Mouse (Mus musculus) heart, postnatal 36 days (tissue): ENCODE data around the gene H2-M10.2. TPM values are rescaled to one million over a fixed set of nuclear protein-coding genes. Genes with fewer than 3 reads are reported as not detected.

Experiments used
- DNase-seq, 2 experiments: peaks; one replicate each; pipeline ENCODE4 v3.0.0; 2021 to 2022
- intact Hi-C: fragments of 180-260 bp; cut with DNase I; formaldehyde crosslinking; loops from one replicate; pipeline ENCODE4 v1.15.1; 2025
- total RNA-seq, 2 experiments: library from RNA; stranded (reverse); gene quantifications; 2 replicates each; pipeline ENCODE4 v1.2.3; 2021

The H2-M10.2 gene
- total RNA-seq, result not detected

DNA sequence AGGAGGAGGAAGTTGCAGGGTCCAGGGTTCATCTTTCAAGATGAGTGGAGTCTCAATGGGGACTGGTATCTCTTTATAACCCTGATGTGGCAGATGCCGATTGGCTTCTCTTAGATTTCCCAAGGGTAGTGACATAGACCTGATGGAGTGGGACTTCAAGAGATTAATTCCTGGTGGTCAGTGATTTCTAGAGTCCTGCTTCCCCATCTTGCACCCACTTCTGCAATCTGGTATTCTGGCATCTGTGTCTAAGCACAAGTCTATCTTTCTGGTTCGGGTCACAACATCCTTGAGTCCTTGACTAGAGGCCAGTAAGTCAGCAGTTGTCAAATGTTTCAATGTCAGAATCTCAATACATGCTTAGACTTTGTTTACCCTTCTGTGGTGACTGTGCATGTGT, at the start of gene H2-M10.2:
Gene H2-M10.2 (minus strand): TSS at position 101 of the 400 bp plus-strand sequence.
- no peak for DNase-seq
- intact Hi-C loops, result no loop called here

DNA sequence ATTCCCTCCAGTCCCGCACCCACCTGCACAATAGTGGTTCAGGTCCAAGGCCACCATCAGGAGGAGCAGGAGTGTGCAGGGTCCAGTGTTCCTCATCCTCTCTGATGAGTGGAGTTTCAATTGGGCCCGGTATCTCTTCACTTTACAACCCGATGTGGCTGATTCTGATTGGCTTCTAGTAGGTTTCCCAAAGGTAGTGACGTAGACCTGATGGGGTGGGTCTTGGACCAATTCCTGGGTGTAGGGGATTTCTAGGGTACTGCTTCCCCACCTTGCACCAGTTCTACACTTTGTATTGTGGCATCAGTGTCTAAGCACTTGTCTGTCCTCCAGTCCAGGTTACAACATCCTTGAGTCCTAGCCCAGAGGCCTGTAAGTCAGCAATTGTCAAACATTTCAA, 39.8 kb upstream of the H2-M10.2 start, which contains the start of gene H2-M10.1:
Gene H2-M10.1 (minus strand): TSS at position 101 of the 400 bp plus-strand sequence.
- intact Hi-C loops, result no loop called here
- DNase-seq, result no peak

DNA sequence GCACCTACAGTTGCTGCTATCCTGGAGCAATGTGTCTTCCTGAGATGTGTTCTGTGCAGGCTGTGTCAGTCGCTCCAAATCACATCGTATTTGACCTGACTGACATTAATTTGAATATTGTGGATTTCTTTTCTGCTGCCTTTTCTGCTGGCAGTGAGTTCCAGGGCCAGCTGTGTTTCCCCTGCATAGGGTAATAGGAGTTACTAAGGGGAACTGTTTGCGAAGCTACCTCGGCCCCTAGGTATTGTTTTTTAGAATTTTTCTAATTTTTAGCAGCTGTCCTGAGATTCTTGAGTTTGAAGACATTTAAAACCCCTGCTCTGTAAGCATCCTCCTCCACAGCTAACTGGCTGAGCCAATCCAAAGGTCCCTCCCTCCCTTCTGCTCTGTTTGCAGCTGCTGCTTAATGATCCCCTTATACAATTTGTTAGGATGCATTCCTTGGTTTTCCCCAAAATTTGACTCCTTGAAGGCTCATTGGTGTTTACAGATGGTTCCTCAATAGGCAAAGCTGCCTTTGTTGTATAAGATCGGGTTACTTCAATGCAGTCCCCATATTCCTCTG, 29.5 kb upstream of the H2-M10.2 start:
- intact Hi-C loops, result no loop called here
- DNase-seq, result no peak

DNA sequence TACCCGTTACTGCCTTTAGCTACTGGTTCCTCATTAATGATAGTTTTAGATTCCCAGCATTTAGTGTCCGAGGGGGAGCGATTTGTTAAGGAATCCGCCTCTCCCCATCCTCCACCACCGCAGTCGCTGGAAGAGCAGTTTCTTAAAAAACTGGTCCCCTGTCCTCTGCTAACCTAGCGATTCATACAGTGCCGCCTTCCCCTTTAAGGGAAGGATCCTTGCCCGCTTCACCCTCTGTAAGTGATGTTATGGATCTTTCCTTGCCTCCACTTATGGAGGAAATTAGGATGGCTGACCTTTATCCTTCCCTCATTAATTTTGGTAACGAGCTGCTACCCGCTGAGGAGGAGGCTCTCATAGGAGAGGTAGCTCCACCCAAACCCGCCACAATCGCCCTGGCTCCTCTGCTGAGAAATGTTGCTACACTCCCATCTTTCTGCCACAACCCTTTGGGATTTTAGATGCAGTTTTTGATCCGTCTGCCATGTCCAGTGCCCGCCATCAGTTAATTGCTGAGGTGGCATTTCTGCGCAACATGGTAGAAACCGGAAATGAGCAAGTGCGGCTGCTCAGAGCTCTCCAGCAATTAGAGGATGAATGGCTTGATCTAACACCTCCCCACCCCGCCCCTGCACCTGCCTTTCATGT, 28.9 kb upstream of the H2-M10.2 start:
- intact Hi-C loops, result no loop called here
- DNase-seq, result peak; percentile 28 to 33

DNA sequence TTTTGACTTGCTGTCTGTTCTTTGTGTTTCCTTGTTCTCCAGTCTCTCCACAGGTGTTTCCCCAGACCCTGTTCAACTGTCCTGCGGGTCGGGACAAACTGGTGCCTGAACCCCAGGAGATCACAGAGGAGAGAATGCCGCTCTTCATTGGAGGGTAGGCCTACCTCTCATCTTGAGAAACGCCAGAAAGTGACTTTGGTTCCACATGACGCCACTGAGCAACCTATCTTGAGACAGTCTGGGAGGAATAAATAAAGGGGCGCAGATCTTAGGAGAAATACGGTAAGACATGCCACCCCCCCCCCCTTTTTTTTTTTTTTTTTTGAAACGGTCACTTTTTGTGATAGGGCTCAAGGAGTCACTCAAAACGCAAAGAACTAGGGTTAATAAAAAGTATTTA, 28.2 kb upstream of the H2-M10.2 start:
- intact Hi-C loops, result no loop called here
- DNase-seq, result peak in 1 of 2 experiments; percentile 8

DNA sequence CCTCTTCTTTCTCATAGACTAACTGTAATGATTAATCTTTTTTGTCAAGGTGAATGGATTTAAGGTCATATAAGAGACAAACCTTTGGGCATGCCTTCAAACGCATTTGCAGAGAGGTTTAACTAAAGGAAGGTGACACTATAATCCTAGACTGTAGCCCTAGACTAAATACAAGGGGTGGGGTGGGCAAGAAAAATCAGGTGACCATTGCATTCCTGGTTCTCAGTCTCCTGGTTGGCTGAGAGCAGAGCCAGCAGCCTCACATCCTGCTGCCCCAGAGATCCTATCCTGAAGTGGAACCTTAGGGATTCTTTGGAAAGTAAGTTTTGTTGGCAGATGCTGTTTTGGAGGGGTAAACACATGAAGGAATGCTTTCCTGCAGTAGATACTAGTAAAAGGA, 23.0 kb upstream of the H2-M10.2 start:
- intact Hi-C loops, result loop anchor here (1.0 to 5.0 kb wide), 3 partner anchors 48 to 478 kb away; no protein-coding TSS in a partner anchor
- no peak for DNase-seq

DNA sequence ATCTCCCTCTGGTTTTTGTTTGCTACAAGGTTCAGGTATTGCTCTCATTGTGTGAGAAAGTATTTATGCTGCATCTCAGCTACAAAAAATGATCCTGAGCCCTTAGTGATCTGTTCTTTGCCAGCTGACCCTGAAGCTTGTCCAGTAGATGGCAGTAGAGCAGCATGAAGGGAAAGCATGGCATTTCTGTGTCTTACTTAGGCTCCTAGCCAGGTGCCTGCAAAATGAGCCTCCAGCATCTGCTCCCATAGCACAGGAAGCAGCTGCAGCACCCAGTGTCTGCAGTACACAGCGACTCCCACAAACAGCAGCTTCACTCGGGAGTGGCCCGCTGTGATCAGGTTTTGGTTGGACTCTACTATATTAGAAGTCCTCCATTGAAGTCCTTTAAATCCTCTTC, 22.6 kb upstream of the H2-M10.2 start:
- DNase-seq, result peak; percentile 48 to 53
- intact Hi-C loops, result loop anchor here (1.0 to 5.0 kb wide), 3 partner anchors 48 to 478 kb away; no protein-coding TSS in a partner anchor

DNA sequence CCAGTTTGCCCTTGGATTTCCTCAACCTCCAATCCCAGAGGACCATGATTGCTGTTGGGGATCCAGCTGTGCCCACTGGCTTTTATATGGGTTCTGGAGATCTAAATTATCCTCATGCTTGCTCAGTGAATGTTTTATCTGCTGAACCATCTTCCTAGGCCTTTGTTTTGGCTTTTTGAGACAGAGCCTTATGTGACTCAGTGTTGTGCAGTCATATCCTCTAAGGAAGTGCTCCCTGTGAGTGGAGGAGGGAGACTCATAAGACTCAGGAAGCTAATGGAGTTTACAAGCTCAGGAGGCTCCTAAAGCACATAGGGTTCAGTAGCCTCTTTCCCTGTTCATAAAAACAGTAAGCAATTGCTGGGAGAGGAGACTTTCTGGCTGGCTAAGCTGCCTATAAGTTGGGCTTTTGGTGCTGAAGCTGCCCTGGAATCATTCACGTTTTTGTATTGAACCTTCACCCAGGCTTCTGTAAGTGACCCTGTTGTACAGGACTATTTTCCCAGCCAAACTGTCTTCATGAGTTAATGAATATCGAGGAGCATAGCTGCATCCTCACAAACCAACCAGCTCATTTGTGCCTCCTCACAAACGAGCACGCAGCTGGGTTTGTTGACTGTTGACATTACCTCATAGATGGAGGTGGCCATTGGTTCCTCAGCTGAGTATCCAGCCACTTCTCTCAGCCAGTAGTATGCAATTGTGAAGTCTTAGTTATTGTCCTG, 4.6 kb downstream of the H2-M10.2 start:
- DNase-seq, result no peak
- intact Hi-C loops, result no loop called here

DNA sequence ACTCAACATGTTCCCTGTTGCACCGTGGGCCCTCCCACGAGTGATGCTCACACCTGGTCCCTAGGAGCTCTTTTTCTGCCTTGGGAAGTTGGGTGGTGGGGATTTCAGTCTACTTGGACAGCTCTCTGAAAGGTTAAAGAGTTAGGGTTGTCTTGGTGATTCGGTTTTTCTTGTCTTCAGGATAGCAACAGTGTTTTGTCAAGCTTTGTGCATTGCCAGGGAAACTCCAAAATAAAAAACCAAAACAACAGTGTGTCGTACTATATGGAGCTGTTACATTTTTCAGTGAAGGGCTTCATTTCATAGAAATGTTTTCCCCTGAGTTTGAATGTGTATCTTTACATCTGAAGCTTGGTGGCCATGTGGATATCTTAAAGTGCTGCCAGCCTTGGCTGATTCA, 11.5 kb downstream of the H2-M10.2 start:
- no peak for DNase-seq
- intact Hi-C loops, result loop anchor here (10.0 kb wide), 1 partner anchor 670 kb away; the partner anchor contains the start of gene Rnf39

DNA sequence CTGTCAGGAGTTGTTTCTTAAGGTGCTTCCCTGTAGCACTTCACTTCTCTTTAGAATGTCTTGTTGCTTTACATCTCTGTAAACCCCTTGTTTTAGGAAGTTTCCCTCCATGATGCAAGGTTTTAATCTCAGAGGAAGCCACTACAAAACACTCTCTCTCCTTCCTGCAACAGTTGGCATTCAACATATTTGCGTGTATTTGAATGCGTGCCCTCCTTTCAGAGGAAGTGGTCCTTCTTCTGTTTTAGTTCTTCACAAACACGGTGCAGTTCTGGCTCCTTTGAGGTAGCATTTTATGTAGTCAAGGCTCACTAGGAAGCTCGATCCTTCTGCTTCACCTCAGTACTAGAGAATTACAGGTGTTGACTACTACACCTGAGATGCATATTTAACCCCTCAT, 12.5 kb downstream of the H2-M10.2 start:
- no peak for DNase-seq
- intact Hi-C loops, result loop anchor here (10.0 kb wide), 1 partner anchor 671 kb away; the partner anchor contains the start of gene Rnf39

DNA sequence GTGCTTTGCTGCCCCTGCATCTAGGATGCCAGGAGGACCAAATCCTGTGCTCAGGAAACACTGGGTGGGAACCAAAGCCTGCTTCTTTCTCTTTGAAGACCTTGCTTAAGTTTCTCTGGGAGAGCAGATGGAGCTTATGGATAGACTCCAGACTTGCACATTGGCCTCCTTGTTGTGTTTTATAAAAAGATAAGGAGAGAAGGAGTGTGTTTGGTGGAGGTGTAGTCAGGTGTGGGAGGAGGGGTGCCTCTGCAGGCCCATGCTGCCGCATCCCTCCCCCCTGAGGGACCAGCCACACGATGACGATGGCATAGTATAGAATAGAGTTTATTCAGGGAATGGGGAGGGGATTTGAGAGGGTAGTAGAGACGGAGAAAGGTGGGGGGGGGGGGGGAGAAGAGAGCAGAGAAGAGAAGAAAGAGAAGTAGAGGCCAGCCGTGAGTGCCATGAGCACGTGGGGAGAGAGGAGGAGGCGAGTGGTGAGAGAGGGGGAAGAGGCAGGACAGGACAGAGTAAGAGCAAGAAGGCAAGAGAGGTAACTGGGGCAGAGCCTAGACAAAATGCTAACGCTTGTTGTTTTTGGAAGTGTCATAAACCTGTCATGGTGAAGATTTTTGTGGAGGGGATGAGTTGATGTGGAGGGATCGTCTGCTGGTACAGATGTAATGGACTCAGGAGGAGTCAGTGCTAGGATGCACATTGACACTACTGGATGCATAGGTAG, 13.5 kb downstream of the H2-M10.2 start:
- DNase-seq, result no peak
- intact Hi-C loops, result loop anchor here (10.0 kb wide), 1 partner anchor 672 kb away; the partner anchor contains the start of gene Rnf39

DNA sequence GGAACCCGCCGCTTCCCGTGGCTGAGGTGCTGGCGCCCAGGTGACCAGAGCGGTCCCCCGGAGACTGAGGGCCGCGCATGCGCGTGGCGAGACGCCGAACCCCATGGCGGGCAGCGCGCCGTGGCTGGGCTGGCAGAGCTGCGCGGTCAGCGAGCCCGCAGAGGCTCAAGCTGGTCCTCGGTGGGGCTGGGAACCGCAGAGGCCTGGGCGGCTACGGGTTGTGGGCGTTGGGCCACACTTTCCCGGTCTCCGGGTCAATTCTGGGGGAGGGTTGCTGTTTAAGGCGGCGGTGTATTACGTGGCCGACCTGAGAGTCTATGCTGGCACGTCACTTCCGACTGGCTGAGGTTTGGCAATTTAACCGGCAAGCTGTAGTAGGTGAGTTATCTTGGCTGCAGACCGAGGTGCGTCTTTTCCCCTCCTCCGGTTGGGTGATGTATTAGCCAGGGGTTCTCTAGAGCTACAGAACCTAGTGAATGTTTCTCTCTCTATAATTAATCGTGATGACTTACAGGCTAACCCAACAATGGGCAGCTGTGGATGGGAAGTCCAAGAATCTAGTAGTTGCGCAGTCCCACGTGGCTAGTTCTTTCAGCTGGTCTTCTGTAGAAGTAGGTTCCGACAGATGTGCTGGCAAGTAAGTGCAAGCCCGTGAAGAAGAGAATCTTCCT, 14.6 kb downstream of the H2-M10.2 start, which contains the start of gene Trim39:
Gene Trim39 (minus strand): TSS at position 662 of the 671 bp plus-strand sequence.
- intact Hi-C loops, result loop anchor here (10.0 kb wide), 1 partner anchor 673 kb away; the partner anchor contains the start of gene Rnf39
- peak in 1 of 2 experiments; percentile 98 for DNase-seq

DNA sequence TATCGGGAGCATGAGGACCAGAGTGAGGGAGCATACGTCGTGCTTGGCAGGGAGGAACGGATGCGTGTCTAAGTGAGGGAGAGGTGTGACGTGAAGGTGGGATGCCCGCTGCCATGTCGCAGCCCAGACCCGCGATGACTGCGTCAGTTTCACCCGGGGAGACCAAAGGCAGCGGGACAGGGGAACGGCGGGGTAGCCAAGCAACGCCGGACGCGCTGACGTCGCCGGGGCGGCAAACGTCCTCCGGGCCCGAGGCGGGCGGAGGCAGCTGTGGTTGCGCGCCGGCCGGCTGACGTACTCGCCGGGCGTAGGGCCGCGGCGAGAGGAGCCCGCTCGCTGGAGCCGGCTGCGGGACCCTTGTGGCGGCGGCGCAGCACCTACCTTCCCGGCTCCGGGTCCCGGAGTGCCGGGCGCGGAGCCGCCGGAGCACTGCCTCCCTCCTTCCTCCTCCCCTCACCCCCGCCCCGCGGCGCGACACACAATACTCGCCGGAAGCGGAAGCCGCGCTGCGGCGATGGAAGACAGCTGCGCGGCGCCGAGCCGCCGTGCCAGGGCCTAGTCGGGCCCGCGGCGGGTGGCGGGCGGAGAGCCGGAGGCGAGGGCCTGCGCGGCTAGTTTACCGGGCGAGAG, 15.2 kb downstream of the H2-M10.2 start:
- DNase-seq, result peak; percentile 86 to 98
- intact Hi-C loops, result loop anchor here (10.0 kb wide), 1 partner anchor 674 kb away; the partner anchor contains the start of gene Rnf39

DNA sequence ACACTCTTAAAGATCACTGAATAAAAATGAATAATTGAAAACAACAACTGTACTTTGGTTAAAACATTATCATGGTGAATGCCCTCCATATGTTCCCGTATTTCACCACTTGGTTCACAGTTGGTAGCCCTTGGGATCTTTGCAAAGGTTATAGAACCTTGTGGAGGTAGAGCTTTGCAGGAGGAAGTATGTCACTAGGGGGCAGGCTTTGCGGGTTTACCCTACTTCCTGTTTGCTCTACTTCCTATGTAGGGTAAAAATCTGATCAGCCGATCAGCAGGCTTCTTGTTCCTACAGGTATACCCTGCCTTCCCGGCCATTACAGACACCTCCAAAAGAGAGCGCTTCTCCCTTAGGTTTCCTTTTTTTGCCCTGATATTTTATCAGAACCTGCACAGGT, 20.5 kb downstream of the H2-M10.2 start:
- DNase-seq, result no peak
- intact Hi-C loops, result no loop called here

DNA sequence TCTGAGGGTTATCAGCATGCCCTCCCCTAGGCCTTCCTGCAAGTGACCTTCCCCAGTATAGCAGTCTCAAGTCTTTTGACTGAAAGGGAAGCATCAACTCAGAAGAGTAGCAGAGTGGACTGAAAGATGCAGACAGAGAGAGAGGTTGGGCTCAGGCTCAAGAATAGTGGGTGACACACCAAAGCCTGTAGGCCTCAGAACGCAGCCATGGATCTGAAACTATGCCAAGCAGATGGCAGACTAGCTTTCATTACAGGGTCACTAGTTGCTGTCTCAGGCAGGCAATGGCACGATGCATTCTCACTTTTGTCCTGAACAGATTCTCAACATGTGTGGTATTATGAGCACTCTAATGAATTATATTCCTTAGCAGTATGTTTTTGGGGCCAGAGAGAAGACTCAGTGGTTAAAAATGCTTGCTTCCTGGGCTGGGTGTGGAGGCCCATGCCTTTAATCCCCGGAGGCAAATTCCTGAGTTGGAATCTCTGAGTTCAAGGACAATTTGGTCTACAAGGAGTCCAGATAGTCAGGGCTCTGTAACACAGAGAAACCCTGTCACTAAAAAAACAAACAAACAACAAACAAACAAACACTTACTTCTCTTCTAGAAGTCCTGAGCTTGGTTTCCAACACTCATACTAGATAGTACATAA, 21.9 kb downstream of the H2-M10.2 start:
- DNase-seq, result no peak
- intact Hi-C loops, result no loop called here

DNA sequence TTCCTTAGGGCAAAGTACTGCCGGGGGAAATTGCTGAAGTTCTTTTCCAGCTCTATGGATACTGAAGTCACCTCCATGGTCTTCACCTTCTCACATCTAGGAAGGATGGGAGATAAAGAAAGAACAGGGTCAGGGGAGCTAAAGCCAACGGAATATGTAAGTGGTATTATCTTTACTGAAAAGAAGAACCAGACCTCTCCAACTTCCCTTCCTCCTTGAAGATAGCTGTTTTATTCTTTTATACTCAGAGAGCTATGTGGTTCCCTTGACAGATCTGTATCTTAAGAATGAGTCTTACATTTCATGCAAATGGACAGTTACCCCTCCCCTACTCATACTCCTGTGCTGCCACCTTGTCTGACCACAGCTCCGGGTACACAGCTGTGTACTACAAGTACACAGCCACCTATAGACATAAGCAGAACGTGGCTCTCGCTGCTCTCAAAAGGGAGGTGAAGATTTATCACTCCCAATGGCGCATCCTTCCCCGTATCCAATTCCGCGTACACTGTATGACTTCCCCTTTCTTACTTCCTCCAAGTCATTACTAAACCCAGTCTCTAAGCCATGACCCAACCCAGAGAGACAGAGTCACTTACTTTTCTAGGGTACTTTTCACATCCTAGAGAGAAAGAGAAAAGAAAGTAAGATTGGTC, 24.7 kb downstream of the H2-M10.2 start:
- intact Hi-C loops, result no loop called here
- no peak for DNase-seq

DNA sequence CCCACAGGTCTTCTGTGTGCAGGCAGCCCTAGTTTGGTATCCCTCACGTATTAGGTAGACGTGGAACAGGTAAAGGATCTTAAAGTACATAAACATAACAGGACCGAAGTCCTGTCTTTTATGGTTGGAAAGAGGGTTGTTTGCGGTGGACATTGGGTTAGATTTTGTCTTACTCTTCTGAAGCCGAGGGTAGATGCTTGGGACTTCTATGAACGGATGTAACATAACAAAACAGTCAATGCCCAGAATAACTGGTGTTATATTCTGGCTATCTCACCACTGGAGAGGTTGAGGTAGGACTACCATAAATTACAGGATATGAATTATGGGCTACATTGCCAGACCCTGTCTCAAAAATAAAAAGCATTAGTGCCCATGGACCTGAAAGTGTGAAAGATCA, 28.3 kb downstream of the H2-M10.2 start, which contains the start of gene Rpp21:
Gene Rpp21 (minus strand): TSS at position 101 of the 400 bp plus-strand sequence.
- intact Hi-C loops, result loop anchor here (10.0 kb wide), 1 partner anchor 583 kb away; the partner anchor contains the start of gene Gtf2h4
- DNase-seq, result no peak
